Mouse (Mus musculus) heart, adult 2 months (tissue): ENCODE measurements around the gene Drosha. TPM values are rescaled to one million over a fixed set of nuclear protein-coding genes. Genes with fewer than 3 reads are reported as not detected.
"Not testable (repeated sequence)": the region's sequence is repeated elsewhere in the genome, so short reads cannot be mapped to it uniquely, and the experiment has no call there.

Source experiments
- DNase-seq, 2 experiments: peaks; one replicate each; pipeline ENCODE4 v3.0.0; 2021
- H3K27ac ChIP-seq: fragments of 200-600 bp; 2 replicates; pipeline ENCODE4 v1.8.1; 2022
- H3K27me3 ChIP-seq: fragments of 200-500 bp; 2 replicates; pipeline ENCODE4 v1.6.1; 2012; ENCODE audit warnings: mild to moderate bottlenecking, low read length, inconsistent platforms, mixed read lengths; ENCODE audit not compliant: control insufficient read depth, insufficient read depth
- H3K36me3 ChIP-seq: fragments of 200-500 bp; 2 replicates; pipeline ENCODE4 v1.6.1; 2012; ENCODE audit warnings: low read length, inconsistent platforms; ENCODE audit not compliant: control insufficient read depth, insufficient read depth
- H3K4me1 ChIP-seq: fragments of 200-500 bp; 2 replicates; pipeline ENCODE4 v1.6.1; 2011; ENCODE audit warnings: low read length; ENCODE audit not compliant: control insufficient read depth, insufficient read depth
- H3K4me3 ChIP-seq: fragments of 200-600 bp; 2 replicates; pipeline ENCODE4 v1.8.1; 2022
- H3K79me2 ChIP-seq: fragments of 200-500 bp; replicated peaks from 2 replicates; pipeline ENCODE4 v1.6.1; 2012; ENCODE audit warnings: mild to moderate bottlenecking, inconsistent platforms, low read length, moderate library complexity, mixed read lengths; ENCODE audit not compliant: control insufficient read depth, insufficient read depth
- H3K9ac ChIP-seq: fragments of 200-500 bp; 2 replicates; pipeline ENCODE4 v1.6.1; 2012; ENCODE audit warnings: low read depth, mild to moderate bottlenecking, control low read depth, inconsistent platforms, low read length, mixed read lengths
- CTCF ChIP-seq: fragments of 200-600 bp; IDR thresholded peaks from 2 replicates; pipeline ENCODE4 v1.8.1; 2022; ENCODE audit warnings: antibody characterized with exemption, mild to moderate bottlenecking, moderate library complexity
- EP300 ChIP-seq: fragments of 200-500 bp; IDR thresholded peaks from 2 replicates; pipeline ENCODE4 v1.6.1; 2011; ENCODE audit warnings: low read depth, low read length, control low read depth; ENCODE audit not compliant: insufficient read depth
- POLR2A ChIP-seq: fragments of 200-500 bp; IDR thresholded peaks from 2 replicates; pipeline ENCODE4 v1.6.1; 2011; ENCODE audit warnings: mild to moderate bottlenecking, low read depth, low read length, control low read depth; ENCODE audit not compliant: insufficient read depth
- WGBS: fragments of 180-500 bp; shearing (Covaris S2); methylation state at CpG from one replicate; pipeline ENCODE4 v1.1.7; 2018; 5-methylcytosine and 5-hydroxymethylcytosine counted together
- intact Hi-C: fragments of 180-260 bp; cut with DNase I; formaldehyde crosslinking; loops from one replicate; pipeline ENCODE4 v1.15.1; 2025
- polyA plus RNA-seq: library from polyadenylated mRNA; depleted of rRNA; stranded (reverse); fragments of >200 nt; gene quantifications from 2 replicates; pipeline ENCODE4 v1.2.3, GENCODE M21; 2012
- total RNA-seq, 2 experiments: library from RNA; stranded (reverse); gene quantifications; 2 replicates each; pipeline ENCODE4 v1.2.3; 2021

Gene Drosha
- total and polyA plus RNA-seq, 3 experiments = 13.4 to 43.1 (median 37.8) TPM

DNA sequence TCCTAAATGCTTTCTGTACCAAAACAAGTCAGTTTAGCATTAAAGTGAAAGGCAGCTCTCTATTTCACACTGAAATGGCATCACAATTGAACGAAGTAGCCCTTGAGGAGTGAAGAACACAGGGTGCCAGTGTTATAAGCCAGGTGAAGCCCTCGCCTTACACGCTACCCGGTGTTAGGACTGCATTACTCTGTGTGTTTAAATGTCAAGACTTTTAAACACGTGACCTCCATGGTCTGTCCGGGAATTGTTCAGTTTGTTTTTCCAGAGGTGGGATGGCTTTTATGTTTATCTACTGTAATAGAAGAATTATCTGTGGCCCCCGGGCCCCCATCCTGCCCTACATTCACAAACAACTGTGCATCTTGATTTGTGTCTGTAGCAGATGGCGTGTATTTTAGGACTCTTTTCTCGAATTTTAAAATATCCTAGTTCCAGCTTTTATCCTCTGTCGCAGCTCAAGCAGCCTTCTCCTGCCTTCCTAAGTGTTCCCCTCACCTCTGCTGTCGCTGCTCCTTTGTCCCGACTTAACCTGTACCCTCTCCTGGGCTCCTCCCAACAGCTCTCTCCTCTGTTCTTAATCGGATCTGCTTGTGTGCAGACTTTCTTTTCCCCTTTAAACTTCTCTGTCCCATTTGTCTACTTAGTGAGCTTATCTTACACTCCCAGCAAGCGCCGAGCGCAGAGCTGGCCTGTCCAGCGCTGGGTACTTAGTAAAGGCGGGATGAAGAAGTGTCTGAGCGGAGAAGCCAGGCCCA is 83.5 kb downstream of the Drosha start:
- H3K27ac ChIP-seq = no peak overlapping the region
- no peaks in the 10 kb centered on the region for H3K4me1 ChIP-seq
- intact Hi-C loops = no loop called here
- TF ChIP-seq CTCF (no peak), POLR2A (no peak), EP300 (no peak)
- no peak for DNase-seq
- no peaks in the 10 kb centered on the region for H3K27me3 ChIP-seq
- 56% methylated on average over 19 of the region's 19 CpGs for WGBS
- H3K36me3 ChIP-seq = no peaks in the 10 kb centered on the region
- H3K9ac ChIP-seq = no peak overlapping the region
- no peak overlapping the region for H3K4me3 ChIP-seq
- no peaks in the 10 kb centered on the region for H3K79me2 ChIP-seq

DNA sequence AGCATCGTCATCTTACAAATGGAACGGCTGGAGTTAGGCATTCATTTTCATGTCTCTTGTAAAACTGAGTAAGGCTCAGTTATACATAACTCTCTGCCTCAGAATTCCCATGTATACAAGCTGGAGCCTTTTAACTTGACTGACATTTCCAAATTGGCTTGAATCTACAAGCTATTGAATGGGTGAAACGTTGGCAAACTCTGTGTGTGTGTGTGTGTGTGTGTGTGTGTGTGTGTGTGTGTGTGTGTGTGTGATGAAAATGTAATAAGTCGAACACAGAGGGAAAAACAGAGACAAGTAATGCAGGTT is 84.1 kb downstream of the Drosha start:
- no peaks in the 10 kb centered on the region for H3K79me2 ChIP-seq
- H3K27me3 ChIP-seq = no peaks in the 10 kb centered on the region
- TF ChIP-seq POLR2A (no peak), CTCF (no peak), EP300 (no peak)
- H3K4me1 ChIP-seq = no peaks in the 10 kb centered on the region
- H3K9ac ChIP-seq = no peak overlapping the region
- H3K27ac ChIP-seq = no peak overlapping the region
- no peak overlapping the region for H3K4me3 ChIP-seq
- no peak for DNase-seq
- no peaks in the 10 kb centered on the region for H3K36me3 ChIP-seq
- WGBS = 47% methylated on average over 4 of the region's 4 CpGs
- intact Hi-C loops = no loop called here

DNA sequence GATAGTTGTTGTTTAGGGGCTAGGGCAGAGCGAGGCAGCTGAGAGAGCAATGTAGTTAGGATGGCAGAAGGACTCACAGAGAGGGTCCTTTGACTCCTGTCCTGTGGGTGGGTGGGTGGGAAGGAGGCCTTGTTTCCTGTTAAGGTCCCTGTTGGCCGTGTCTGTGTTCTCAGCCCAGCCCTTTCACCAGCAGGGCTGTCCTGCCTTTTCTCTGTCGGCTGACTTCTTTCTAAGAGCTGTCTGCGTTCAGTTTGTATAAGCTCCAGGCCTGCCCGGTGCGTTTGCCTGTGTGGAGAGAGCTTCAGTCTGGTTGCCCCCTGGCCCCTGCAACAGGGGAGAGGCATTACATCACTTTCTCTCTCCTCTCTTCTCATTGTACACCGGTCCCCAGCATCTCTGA is 84.6 kb downstream of the Drosha start:
- Histone ChIP-seq H3K9ac (no peak overlapping the region), H3K36me3 (no peaks in the 10 kb centered on the region), H3K27ac (no peak overlapping the region), H3K27me3 (no peaks in the 10 kb centered on the region), H3K79me2 (no peaks in the 10 kb centered on the region), H3K4me3 (no peak overlapping the region), H3K4me1 (no peaks in the 10 kb centered on the region)
- TF ChIP-seq POLR2A (no peak), EP300 (no peak), CTCF (no peak)
- DNase-seq = no peak
- intact Hi-C loops = no loop called here
- 72% methylated on average over 7 of the region's 7 CpGs for WGBS

GRCm38 (mm10) chr15:12911082-12911481 is 86.5 kb downstream of the Drosha start:
- no peaks in the 10 kb centered on the region for H3K27me3 ChIP-seq
- WGBS = 82% methylated on average over 7 of the region's 7 CpGs
- H3K79me2 ChIP-seq = no peaks in the 10 kb centered on the region
- no peak for DNase-seq
- H3K27ac ChIP-seq = no peak overlapping the region
- H3K9ac ChIP-seq = no peak overlapping the region
- TF ChIP-seq CTCF = no peak
- TF ChIP-seq POLR2A = no peak
- TF ChIP-seq EP300 = no peak
- no peak overlapping the region for H3K4me3 ChIP-seq
- no peaks in the 10 kb centered on the region for H3K36me3 ChIP-seq
- intact Hi-C loops = no loop called here
- H3K4me1 ChIP-seq = no peaks in the 10 kb centered on the region

DNA sequence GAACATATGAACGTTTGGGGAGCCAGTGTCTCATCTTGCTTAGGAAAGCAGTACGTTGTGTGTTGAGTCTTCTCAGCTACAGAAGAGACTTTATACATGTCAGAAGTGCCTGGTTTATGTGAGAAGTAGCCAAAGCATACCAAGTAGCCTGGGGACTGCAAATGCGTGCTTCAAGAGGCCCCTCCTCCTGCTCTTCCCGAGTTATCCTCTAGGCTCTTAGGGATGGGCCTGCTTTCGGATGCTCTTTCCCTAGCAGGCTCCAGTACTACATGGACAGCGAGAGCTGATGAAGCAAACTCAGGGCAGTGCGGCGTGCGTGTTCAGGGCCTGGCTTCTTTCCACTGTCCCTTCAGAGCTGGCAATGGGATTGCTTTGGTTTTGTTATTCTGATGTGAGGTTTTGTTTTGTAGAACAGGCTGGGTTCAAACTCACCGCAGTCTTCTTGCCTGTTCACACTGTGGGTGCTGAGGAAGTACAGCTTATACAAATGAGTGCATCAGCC is 91.8 kb downstream of the Drosha start:
- WGBS = 86% methylated on average over 10 of the region's 10 CpGs

GRCm38 (mm10) chr15:12919326-12919966 is 94.8 kb downstream of the Drosha start:
- H3K79me2 ChIP-seq, intact Hi-C loops, H3K9ac ChIP-seq, H3K36me3 ChIP-seq, DNase-seq, H3K4me1 ChIP-seq, H3K27me3 ChIP-seq, H3K27ac ChIP-seq, H3K4me3 ChIP-seq: not testable (repeated sequence)
- WGBS = 93% methylated on average over 11 of the region's 11 CpGs

More for the DNA sequence above, 91.8 kb downstream of the Drosha start:
- no peak overlapping the region for H3K27ac ChIP-seq
- no peaks in the 10 kb centered on the region for H3K27me3 ChIP-seq
- no peaks in the 10 kb centered on the region for H3K36me3 ChIP-seq
- intact Hi-C loops = no loop called here
- H3K79me2 ChIP-seq = no peaks in the 10 kb centered on the region
- DNase-seq = no peak
- H3K4me3 ChIP-seq = no peak overlapping the region
- H3K9ac ChIP-seq = no peak overlapping the region
- H3K4me1 ChIP-seq = no peaks in the 10 kb centered on the region
- no peak for TF ChIP-seq CTCF
- no peak for TF ChIP-seq POLR2A
- no peak for TF ChIP-seq EP300
